Mouse (Mus musculus) heart, postnatal 4 days (tissue): ENCODE measurements around the gene Grm7. TPM values are rescaled to one million over a fixed set of nuclear protein-coding genes. Genes with fewer than 3 reads are reported as not detected.

Source experiments
- DNase-seq: peaks from one replicate; pipeline ENCODE4 v3.0.0; 2021
- total RNA-seq, 2 experiments: library from RNA; stranded (reverse); gene quantifications; 2 replicates each; pipeline ENCODE4 v1.2.3; 2021

The Grm7 gene
- under 1 TPM in 1 of 2 experiments, not detected in 1; 0.14 TPM for total RNA-seq

DNA sequence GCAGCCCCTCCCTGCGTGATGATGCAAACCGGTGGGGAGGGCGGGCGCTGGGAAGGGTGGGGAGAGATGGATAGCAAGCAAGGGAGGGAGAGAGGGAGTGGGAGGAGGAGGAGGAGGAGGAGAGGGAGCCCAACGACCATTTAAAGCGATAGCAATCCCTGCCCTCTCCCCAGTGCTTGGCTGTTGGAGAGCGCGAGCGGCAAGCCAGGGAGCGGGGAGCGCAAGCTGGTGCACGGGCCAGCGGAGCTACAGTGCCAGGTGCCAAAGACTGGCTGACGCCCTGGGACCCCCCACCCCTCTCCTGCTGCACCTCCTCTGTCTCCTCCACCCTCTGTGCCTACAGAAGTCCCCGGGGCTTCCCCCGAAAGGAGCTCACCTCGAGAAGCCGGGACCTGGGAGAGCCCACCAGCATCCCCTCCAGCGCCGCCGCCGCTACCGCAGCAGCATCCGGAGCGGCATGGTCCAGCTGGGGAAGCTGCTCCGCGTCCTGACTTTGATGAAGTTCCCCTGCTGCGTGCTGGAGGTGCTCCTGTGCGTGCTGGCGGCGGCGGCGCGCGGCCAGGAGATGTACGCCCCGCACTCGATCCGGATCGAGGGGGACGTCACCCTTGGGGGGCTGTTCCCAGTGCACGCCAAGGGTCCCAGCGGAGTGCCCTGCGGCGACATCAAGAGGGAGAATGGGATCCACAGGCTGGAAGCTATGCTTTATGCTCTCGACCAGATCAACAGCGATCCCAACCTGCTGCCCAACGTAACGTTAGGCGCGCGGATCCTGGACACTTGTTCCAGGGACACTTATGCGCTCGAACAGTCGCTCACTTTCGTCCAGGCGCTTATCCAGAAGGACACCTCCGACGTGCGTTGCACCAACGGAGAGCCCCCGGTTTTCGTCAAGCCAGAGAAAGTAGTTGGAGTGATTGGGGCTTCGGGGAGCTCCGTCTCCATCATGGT lies at the start of gene Grm7:
TSS of gene Grm7 (plus strand) at position 171 of the 951 bp plus-strand sequence.
- DNase-seq, result no peak

- DNase-seq, result no peak
Observed at GRCm38 (mm10) chr6:110645041-110645410, 355 bp upstream of the Grm7 start.

DNA sequence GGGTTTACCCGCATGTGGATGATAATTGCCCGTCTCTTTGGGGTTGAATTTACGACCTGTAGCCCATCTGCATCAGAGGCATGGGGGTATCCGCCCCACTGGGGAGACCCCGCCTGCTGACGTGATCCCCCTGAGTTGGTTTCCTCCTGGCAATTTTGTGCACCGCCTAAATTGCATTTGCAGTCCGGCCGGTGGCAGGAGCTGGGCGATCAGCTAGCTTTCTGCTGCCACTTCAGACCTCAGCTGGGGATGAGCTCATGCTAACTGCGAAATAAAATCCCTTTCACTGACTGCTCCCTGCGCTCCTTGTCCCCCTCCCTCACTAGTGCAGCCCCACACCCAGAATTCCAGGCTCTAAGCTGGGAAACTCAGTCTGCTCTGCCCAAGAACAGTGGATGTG lies 1.5 kb downstream of the Grm7 start:
- DNase-seq, result no peak

DNA sequence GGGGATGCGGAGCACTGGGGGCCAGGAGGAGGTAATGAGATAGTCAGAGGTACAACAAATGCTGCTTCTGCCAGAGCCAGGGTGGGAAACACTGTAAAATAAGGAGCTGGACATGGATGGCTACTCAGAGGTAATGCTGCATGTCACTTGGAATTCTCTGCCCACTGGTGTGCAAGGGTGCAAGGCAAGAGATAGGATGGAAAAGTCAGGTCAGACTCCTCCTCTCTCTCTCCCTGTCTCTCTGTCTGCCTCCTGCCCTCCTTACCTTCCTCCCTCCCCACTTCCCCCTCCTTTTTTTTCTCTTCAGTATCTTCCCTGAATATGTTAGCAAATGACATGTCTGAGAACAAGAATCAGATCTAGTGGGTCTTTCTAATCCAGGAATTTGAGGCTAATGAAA lies 3.8 kb downstream of the Grm7 start:
- DNase-seq, result no peak

GRCm38 (mm10) chr6:110653361-110654001 lies 8.1 kb downstream of the Grm7 start:
- no peak for DNase-seq

GRCm38 (mm10) chr6:110664436-110664835 lies 19.1 kb downstream of the Grm7 start:
- no peak for DNase-seq

GRCm38 (mm10) chr6:110668447-110668846 lies 23.1 kb downstream of the Grm7 start:
- DNase-seq, result no peak

DNA sequence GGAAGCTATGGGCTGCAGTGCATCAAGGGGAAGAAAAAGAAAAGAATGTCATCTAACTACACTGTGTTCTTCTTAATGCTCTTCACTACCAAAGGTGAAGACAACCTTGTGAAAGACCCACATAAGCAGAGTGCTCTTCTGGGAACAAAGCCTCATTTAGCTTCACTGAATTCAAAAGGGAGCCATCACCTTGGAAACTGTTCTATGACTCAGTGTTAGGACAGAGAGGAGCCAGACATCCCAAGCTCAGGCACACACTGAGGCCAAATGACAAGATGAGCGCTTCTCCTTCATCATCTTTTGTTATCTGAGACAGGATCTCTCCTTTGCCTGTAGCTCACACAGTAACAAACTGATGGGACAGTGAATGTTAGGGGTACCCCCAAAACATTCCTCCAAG lies 45.6 kb downstream of the Grm7 start:
- no peak for DNase-seq

DNA sequence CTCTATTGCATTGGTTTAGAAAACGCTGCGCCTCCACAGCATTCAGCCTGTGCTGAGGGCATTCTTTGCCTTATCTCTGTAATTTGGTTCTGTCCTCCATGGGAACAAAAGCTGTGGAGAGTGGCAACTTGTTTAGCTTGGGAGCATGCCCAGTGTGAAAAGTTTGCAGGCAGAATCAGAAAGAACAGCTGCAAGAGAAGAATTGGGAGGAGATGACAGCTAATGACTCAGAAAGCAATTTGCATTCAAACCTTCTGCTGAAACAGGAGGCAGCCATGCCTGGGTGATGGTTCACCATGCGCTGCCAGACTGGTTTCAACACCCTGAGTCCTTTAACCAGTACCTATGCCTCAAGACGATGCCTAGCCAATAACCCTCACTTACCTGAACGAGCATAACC lies 64.4 kb downstream of the Grm7 start:
- DNase-seq, result no peak

DNA sequence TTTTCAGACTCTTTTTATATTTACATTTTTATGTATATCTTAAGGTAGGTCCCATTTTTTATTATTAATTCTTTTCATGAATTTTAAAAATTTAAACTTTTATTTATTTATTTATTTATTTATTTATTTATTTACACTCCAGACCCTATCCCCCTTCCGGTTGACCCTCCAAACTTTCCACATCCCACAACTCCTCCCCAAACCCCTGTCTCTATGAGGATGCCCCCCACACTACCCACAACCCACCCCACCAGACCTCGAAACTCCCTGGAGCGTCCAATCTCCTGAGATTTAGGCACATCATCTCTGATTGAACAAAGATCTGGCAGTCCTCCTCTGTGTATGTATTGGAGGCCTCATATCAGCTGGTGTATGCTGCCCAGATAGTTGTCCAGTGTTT lies 69.6 kb downstream of the Grm7 start:
- no peak for DNase-seq

DNA sequence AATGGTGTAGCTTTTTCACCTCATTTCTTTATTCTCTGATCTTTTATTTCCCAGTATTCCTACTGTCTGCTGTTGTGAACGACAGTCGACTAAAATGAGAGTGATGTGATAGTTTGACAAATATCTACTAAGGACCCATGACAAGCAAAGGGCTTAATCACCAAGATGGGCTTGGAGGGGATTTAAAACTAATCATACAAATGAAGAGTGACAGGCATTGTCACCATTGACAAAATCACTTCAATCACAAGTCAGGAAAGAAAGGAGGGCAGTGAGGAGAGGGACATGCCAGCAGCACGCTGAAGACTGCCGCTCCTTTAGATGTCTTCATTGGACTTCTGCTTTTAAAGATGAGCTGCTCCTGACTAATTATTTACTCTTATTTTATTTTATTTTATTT lies 78.0 kb downstream of the Grm7 start:
- no peak for DNase-seq

GRCm38 (mm10) chr6:110733914-110734313 lies 88.5 kb downstream of the Grm7 start:
- no peak for DNase-seq

DNA sequence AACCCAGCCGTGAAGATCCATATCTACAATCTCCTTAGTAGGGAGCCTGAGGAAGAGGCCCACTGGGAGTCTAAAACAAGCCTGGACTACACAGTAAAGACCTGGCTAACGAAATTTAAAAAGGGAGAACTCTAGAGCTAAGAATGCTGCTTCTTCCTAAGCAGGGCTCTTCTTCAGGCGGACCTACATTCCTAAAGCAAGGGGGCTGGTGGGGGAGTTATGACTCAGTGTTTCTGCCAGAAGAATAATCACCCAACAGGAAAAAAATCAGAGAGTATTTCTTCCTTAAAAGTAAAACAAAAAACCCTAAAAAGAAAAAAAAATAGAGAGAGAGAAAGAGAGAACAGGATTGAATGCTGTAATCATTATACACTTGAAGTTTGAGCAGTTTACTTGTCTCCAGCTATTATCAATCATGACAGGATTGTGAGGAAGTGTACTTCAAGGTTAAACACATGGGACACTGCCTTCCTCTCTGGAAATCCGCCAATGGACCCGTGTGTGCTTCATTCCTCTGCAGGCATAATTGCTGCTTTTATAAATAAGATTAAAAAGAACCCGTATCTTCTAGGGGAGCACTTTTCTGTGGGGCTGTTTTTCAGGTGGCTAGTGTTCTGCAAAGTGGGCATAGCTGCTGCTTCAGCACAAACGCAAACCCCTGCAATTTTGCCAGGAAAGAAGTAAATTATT lies 98.7 kb downstream of the Grm7 start:
- DNase-seq, result no peak

- no peak for DNase-seq
Observed at GRCm38 (mm10) chr6:110755921-110756320, 110.5 kb downstream of the Grm7 start.

GRCm38 (mm10) chr6:110769588-110769987 lies 124.2 kb downstream of the Grm7 start:
- DNase-seq, result no peak

GRCm38 (mm10) chr6:110772652-110773051 lies 127.3 kb downstream of the Grm7 start:
- DNase-seq, result no peak

DNA sequence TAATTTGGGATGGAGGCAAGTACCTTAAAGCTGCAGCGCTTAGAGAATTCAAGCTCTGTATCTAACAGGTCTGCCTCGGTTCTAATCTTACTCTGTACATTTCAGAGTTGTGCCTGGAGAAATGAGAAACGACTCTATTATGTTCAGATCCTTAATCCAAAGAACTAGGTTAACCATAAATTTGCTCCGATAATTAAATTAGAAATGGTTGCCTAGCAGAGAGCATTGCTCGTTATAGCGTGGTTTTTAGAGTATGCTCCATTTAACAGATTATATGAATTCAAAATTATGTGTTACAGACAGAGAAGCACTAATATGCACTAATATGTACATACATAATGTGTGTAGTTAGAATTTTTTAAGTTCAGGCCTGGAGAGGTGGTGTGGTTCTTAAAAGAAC lies 130.7 kb downstream of the Grm7 start:
- no peak for DNase-seq

DNA sequence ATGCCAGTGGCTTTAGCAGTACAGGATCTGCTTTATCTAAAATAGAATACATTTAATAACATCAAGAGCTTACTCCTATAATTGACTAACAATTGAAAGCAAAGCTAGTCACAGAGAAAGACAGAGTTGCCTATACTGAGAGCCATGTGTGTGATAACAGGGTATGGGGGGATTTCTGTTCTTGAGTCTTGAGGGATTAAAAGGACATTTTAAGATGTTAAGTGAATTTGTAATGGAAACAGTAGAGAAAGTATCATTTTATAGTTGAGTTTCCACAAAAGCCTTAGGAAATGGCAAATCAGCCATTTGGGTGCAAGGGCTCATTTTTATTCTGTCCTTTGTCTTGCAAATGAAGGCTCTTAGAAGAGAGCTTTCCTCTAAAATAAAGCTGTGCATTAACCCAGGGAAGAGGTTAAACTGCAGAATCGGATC lies 140.1 kb downstream of the Grm7 start:
- DNase-seq, result no peak

GRCm38 (mm10) chr6:110792696-110793095 lies 147.3 kb downstream of the Grm7 start:
- DNase-seq, result no peak

DNA sequence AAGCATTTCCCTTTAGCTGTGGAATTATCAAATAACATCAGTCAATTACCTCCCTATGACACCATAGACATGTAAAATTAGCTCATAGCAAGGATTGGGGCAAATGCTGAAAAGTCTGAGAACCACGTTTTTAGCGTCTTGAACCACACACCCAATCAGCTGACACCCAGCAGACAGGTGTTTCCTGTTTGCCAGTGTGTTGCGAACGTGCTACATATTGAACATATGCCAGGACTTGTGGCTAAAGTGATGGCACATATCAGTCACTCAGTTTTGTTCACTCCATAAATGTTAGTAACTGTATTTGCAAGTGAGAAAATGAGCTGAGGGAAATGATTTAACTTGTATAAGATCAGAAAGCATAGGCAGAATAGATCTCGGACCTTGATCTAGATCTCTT lies 162.1 kb downstream of the Grm7 start:
- no peak for DNase-seq

DNA sequence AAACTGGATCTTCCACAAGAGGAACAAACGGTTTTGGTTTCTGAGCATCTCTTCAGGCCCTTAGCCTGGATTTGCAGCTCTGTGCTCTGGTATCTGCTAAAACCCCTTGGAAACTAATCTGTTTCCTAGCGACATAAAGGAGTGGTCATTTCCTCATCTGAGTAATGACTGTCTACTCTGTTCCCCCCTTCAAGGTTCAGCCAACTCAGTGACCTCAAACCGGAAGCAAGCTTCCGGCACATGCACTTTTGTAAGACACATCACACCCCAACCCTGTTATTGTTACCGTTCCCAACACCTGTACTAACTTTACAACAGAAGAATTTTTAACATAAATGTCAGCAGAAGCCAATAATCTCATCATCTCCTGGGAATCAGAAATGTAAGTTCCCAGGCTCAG lies 166.8 kb downstream of the Grm7 start:
- DNase-seq, result no peak

GRCm38 (mm10) chr6:110818236-110818635 lies 172.9 kb downstream of the Grm7 start:
- DNase-seq, result no peak

GRCm38 (mm10) chr6:110868311-110868710 lies 222.9 kb downstream of the Grm7 start:
- no peak for DNase-seq
